Mouse (Mus musculus) ES-Bruce4 (cell line): ENCODE measurements at regions not wholly inside any gene's neighbourhood (a gene's known extent, or its start where the extent isn't known, plus 50 kb on each side); places are given as distances from the start of the nearest gene placed in this dataset.

Source experiments
- CTCF ChIP-seq: IDR thresholded peaks from one replicate; pipeline ENCODE4 v1.8.1; 2011; ENCODE audit warnings: low read depth, low read length
- EP300 ChIP-seq: IDR thresholded peaks from 2 replicates; pipeline ENCODE4 v1.6.1; 2011; ENCODE audit warnings: low read depth, low read length; ENCODE audit not compliant: insufficient read depth
- POLR2A ChIP-seq: IDR thresholded peaks from one replicate; pipeline ENCODE4 v1.8.1; 2011; ENCODE audit warnings: low read length; ENCODE audit not compliant: insufficient read depth

GRCm38 (mm10) chr13:90823877-90824276, 81.3 kb downstream of the Atp6ap1l start:
- no peak for TF ChIP-seq POLR2A
- TF ChIP-seq CTCF, result no peak
- no peak for TF ChIP-seq EP300
